Mouse (Mus musculus) embryonic facial prominence, embryonic 14.5 days (tissue): Measurements from ENCODE around the gene Sepsecs. TPM values are rescaled to one million over a fixed set of nuclear protein-coding genes. Genes with fewer than 3 reads are reported as not detected.

Experiments
- ATAC-seq: fragments of 200-750 bp; cut with Nextera tagmentation; 2 replicates; pipeline ENCODE4 v1.8.0; 2017; ENCODE audit warnings: low read depth, moderate number of reproducible peaks, moderate TSS enrichment
- DNase-seq: peaks from one replicate; pipeline ENCODE4 v3.0.0-alpha.2; 2015; ENCODE audit warnings: low spot score
- H3K27ac ChIP-seq: fragments of 300-500 bp; sonication (generic); replicated peaks from 2 replicates; pipeline ENCODE4 v1.5.1; 2014; ENCODE audit warnings: low read depth, mild to moderate bottlenecking, low read length, moderate library complexity
- H3K27me3 ChIP-seq: fragments of 300-500 bp; sonication (generic); replicated peaks from 2 replicates; pipeline ENCODE4 v1.6.1; 2014; ENCODE audit warnings: low read length; ENCODE audit not compliant: control insufficient read depth, insufficient read depth
- H3K36me3 ChIP-seq: fragments of 300-500 bp; sonication (generic); 2 replicates; pipeline ENCODE4 v1.6.1; 2014; ENCODE audit warnings: low read length, mixed read lengths; ENCODE audit not compliant: control insufficient read depth, insufficient read depth
- H3K4me1 ChIP-seq: fragments of 300-500 bp; sonication (generic); 2 replicates; pipeline ENCODE4 v1.6.1; 2014; ENCODE audit warnings: antibody characterized with exemption, low read length; ENCODE audit not compliant: control insufficient read depth, insufficient read depth
- H3K4me2 ChIP-seq: fragments of 300-500 bp; sonication (generic); 2 replicates; pipeline ENCODE4 v1.6.1; 2014; ENCODE audit warnings: low read depth, mild to moderate bottlenecking, low read length, moderate library complexity, mixed read lengths
- H3K4me3 ChIP-seq: fragments of 300-500 bp; sonication (generic); 2 replicates; pipeline ENCODE4 v1.5.1; 2014; ENCODE audit warnings: low read depth, mild to moderate bottlenecking, low read length
- H3K9ac ChIP-seq: fragments of 300-500 bp; sonication (generic); 2 replicates; pipeline ENCODE4 v1.6.1; 2014; ENCODE audit warnings: low read depth, mild to moderate bottlenecking, low read length, moderate library complexity, mixed read lengths
- H3K9me3 ChIP-seq: fragments of 300-500 bp; sonication (generic); 2 replicates; pipeline ENCODE4 v1.6.1; 2016; ENCODE audit warnings: low read length; ENCODE audit not compliant: control insufficient read depth
- WGBS: fragments of 180-500 bp; shearing (Covaris S2); extraction: QIAGEN DNeasy Blood & Tissue Kit; methylation state at CpG from one replicate; pipeline ENCODE4 v1.1.7; 2014; 5-methylcytosine and 5-hydroxymethylcytosine counted together
- polyA plus RNA-seq: library from polyadenylated mRNA; unstranded; fragments of >200 nt; fragmentation: Nextera tagmentation; extraction: Ambion mirVana; gene quantifications from 2 replicates; pipeline ENCODE4 v1.2.1, GENCODE M21; 2014

Gene Sepsecs
- polyA plus RNA-seq, 1 experiment from 2014 or later, result 9.8 TPM

GRCm38 (mm10) chr5:52655992-52656391 lies 13.5 kb downstream of the Sepsecs start:
- Histone ChIP-seq H3K9me3 (no peaks in the 10 kb centered on the region), H3K27ac (no peak overlapping the region), H3K4me3 (no peak overlapping the region), H3K4me1 (no peaks in the 10 kb centered on the region), H3K27me3 (no peaks in the 10 kb centered on the region), H3K36me3 (peaks cover 46% of the 10 kb centered on the region), H3K4me2 (no peak overlapping the region), H3K9ac (no peak overlapping the region)
- DNase-seq (peak; percentile 33), ATAC-seq (no peak)
- 72% methylated on average over 8 of the region's 8 CpGs for WGBS

- no peak overlapping the region for H3K9ac ChIP-seq
- H3K4me2 ChIP-seq, result no peak overlapping the region
- whole genome bisulfite sequencing, result 90% methylated on average over 5 of the region's 5 CpGs
- H3K27ac ChIP-seq, result no peak overlapping the region
- H3K9me3 ChIP-seq, result no peaks in the 10 kb centered on the region
- peaks cover 41% of the 10 kb centered on the region for H3K36me3 ChIP-seq
- H3K4me3 ChIP-seq, result no peak overlapping the region
- no peak for ATAC-seq
- no peak for DNase-seq
- no peaks in the 10 kb centered on the region for H3K4me1 ChIP-seq
- H3K27me3 ChIP-seq, result no peaks in the 10 kb centered on the region
These were observed 14.5 kb downstream of the Sepsecs start for GRCm38 (mm10) chr5:52654961-52655360.

GRCm38 (mm10) chr5:52652606-52653005 lies 16.9 kb downstream of the Sepsecs start:
- no peak for DNase-seq
- Histone ChIP-seq H3K27ac (no peak overlapping the region), H3K9ac (no peak overlapping the region), H3K27me3 (no peaks in the 10 kb centered on the region), H3K9me3 (no peaks in the 10 kb centered on the region), H3K36me3 (peaks cover 35% of the 10 kb centered on the region), H3K4me2 (no peak overlapping the region), H3K4me3 (no peak overlapping the region), H3K4me1 (no peaks in the 10 kb centered on the region)
- WGBS, result 94% methylated on average over 7 of the region's 7 CpGs
- ATAC-seq, result no peak

- WGBS, result 86% methylated on average over 1 of the region's 1 CpGs
- H3K4me3 ChIP-seq, result no peak overlapping the region
- no peaks in the 10 kb centered on the region for H3K4me1 ChIP-seq
- no peak overlapping the region for H3K9ac ChIP-seq
- H3K36me3 ChIP-seq, result peaks cover 35% of the 10 kb centered on the region
- no peak for ATAC-seq
- no peak overlapping the region for H3K4me2 ChIP-seq
- no peaks in the 10 kb centered on the region for H3K27me3 ChIP-seq
- no peak for DNase-seq
- no peak overlapping the region for H3K27ac ChIP-seq
- H3K9me3 ChIP-seq, result no peaks in the 10 kb centered on the region
These were observed 17.4 kb downstream of the Sepsecs start for GRCm38 (mm10) chr5:52652086-52652485.

- Histone ChIP-seq H3K4me1 (no peaks in the 10 kb centered on the region), H3K9ac (no peak overlapping the region), H3K36me3 (peaks cover 54% of the 10 kb centered on the region), H3K27me3 (no peaks in the 10 kb centered on the region), H3K4me3 (no peak overlapping the region), H3K4me2 (no peak overlapping the region), H3K27ac (no peak overlapping the region), H3K9me3 (no peaks in the 10 kb centered on the region)
- 64% methylated on average over 9 of the region's 9 CpGs for WGBS
- DNase-seq (no peak), ATAC-seq (no peak)
These were observed 25.3 kb downstream of the Sepsecs start for GRCm38 (mm10) chr5:52643947-52644840.

- no peak for DNase-seq
- Histone ChIP-seq H3K9me3 (no peaks in the 10 kb centered on the region), H3K4me1 (no peaks in the 10 kb centered on the region), H3K27me3 (no peaks in the 10 kb centered on the region), H3K27ac (no peak overlapping the region), H3K4me2 (no peak overlapping the region), H3K9ac (no peak overlapping the region), H3K36me3 (peaks cover 49% of the 10 kb centered on the region), H3K4me3 (no peak overlapping the region)
- 91% methylated on average over 6 of the region's 6 CpGs for WGBS
- ATAC-seq, result no peak
These were observed 27.8 kb downstream of the Sepsecs start for GRCm38 (mm10) chr5:52641736-52642135.

- Histone ChIP-seq H3K4me2 (no peak overlapping the region), H3K4me1 (no peaks in the 10 kb centered on the region), H3K36me3 (peaks cover 29% of the 10 kb centered on the region), H3K27ac (no peak overlapping the region), H3K27me3 (no peaks in the 10 kb centered on the region), H3K9me3 (no peaks in the 10 kb centered on the region), H3K9ac (no peak overlapping the region), H3K4me3 (no peak overlapping the region)
- ATAC-seq, result no peak
- DNase-seq, result no peak
- 80% methylated on average over 8 of the region's 8 CpGs for WGBS
These were observed 30.6 kb downstream of the Sepsecs start for GRCm38 (mm10) chr5:52638916-52639315.

GRCm38 (mm10) chr5:52638006-52638405 lies 31.5 kb downstream of the Sepsecs start:
- Histone ChIP-seq H3K27ac (no peak overlapping the region), H3K4me3 (no peak overlapping the region), H3K27me3 (no peaks in the 10 kb centered on the region), H3K9me3 (no peaks in the 10 kb centered on the region), H3K4me2 (no peak overlapping the region), H3K36me3 (peaks cover 20% of the 10 kb centered on the region), H3K9ac (no peak overlapping the region), H3K4me1 (no peaks in the 10 kb centered on the region)
- 84% methylated on average over 7 of the region's 7 CpGs for WGBS
- DNase-seq (no peak), ATAC-seq (no peak)

- Histone ChIP-seq H3K27ac (no peak overlapping the region), H3K4me1 (no peaks in the 10 kb centered on the region), H3K36me3 (peaks cover 10% of the 10 kb centered on the region; the same call in 1 of the 2 replicates), H3K9ac (no peak overlapping the region), H3K27me3 (no peaks in the 10 kb centered on the region), H3K4me2 (no peak overlapping the region), H3K4me3 (no peak overlapping the region), H3K9me3 (no peaks in the 10 kb centered on the region)
- 87% methylated on average over 6 of the region's 6 CpGs for WGBS
- DNase-seq (no peak), ATAC-seq (no peak)
These were observed 32.6 kb downstream of the Sepsecs start for GRCm38 (mm10) chr5:52636923-52637322.
